Mouse (Mus musculus) hindbrain, embryonic 10.5 days (tissue): ENCODE data around the gene Tnfrsf18. TPM values are rescaled to one million over a fixed set of nuclear protein-coding genes. Genes with fewer than 3 reads are reported as not detected.

ENCODE experiments used
- DNase-seq: peaks from one replicate; pipeline ENCODE4 v3.0.0-alpha.2; 2017; ENCODE audit warnings: low spot score
- H3K27ac ChIP-seq: fragments of 300-500 bp; sonication (generic); 2 replicates; pipeline ENCODE4 v1.5.1; 2016; ENCODE audit warnings: mild to moderate bottlenecking, moderate library complexity
- H3K27me3 ChIP-seq: fragments of 300-500 bp; sonication (generic); 2 replicates; pipeline ENCODE4 v1.6.1; 2016; ENCODE audit warnings: mild to moderate bottlenecking; ENCODE audit not compliant: poor library complexity, insufficient read depth, severe bottlenecking
- H3K36me3 ChIP-seq: fragments of 300-500 bp; sonication (generic); 2 replicates; pipeline ENCODE4 v1.6.1; 2016; ENCODE audit warnings: mild to moderate bottlenecking, moderate library complexity
- H3K4me1 ChIP-seq: fragments of 300-500 bp; sonication (generic); replicated peaks from 2 replicates; pipeline ENCODE4 v1.6.1; 2016; ENCODE audit warnings: mild to moderate bottlenecking
- H3K4me3 ChIP-seq: fragments of 300-500 bp; sonication (generic); 2 replicates; pipeline ENCODE4 v1.5.1; 2016; ENCODE audit warnings: mild to moderate bottlenecking, moderate library complexity
- H3K9me3 ChIP-seq: fragments of 300-500 bp; sonication (generic); 2 replicates; pipeline ENCODE4 v1.6.1; 2016; ENCODE audit warnings: mild to moderate bottlenecking, moderate library complexity
- WGBS: fragments of 180-500 bp; shearing (Covaris S2); methylation state at CpG from one replicate; pipeline ENCODE4 v1.1.7; 2016; 5-methylcytosine and 5-hydroxymethylcytosine counted together
- polyA plus RNA-seq: library from polyadenylated mRNA; unstranded; fragments of >200 nt; fragmentation: Nextera tagmentation; extraction: Ambion mirVana; gene quantifications from 2 replicates; pipeline ENCODE4 v1.2.1, GENCODE M21; 2016

Tnfrsf18 gene
- 1.3 and 1.4 TPM in 2 replicates for polyA plus RNA-seq

DNA sequence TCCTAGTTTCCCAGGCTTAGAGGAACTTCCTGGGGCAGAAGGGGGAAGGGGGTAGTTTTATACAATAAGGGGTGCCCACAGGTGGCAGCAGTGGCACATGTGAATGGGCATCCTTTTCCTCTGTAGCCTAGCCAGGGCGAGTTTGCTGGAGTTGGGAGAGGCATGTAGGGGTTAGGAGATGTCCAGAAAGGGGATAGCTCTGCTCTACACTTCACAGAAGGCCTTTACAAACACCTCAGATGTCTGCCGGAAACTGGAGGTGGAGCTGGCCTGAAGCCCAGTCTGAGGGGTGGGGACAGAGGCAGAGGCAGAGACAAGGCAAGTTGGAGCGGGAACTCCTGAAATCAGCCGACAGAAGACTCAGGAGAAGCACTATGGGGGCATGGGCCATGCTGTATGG lies at the start of gene Tnfrsf18:
Tnfrsf18 (plus strand) TSS at position 152 of the 400 bp plus-strand sequence.
- H3K9me3 ChIP-seq, result no peaks in the 10 kb centered on the region
- H3K4me1 ChIP-seq, result peaks cover 11% of the 10 kb centered on the region
- H3K4me3 ChIP-seq, result no peak within 1 kb of the TSS
- no peak for DNase-seq
- 74% methylated on average over 4 of the region's 4 CpGs for WGBS
- no peak within 1 kb of the TSS for H3K27ac ChIP-seq
- H3K27me3 ChIP-seq, result no peaks in the 10 kb centered on the region
- H3K36me3 ChIP-seq, result peaks cover 55% of the 10 kb centered on the region

DNA sequence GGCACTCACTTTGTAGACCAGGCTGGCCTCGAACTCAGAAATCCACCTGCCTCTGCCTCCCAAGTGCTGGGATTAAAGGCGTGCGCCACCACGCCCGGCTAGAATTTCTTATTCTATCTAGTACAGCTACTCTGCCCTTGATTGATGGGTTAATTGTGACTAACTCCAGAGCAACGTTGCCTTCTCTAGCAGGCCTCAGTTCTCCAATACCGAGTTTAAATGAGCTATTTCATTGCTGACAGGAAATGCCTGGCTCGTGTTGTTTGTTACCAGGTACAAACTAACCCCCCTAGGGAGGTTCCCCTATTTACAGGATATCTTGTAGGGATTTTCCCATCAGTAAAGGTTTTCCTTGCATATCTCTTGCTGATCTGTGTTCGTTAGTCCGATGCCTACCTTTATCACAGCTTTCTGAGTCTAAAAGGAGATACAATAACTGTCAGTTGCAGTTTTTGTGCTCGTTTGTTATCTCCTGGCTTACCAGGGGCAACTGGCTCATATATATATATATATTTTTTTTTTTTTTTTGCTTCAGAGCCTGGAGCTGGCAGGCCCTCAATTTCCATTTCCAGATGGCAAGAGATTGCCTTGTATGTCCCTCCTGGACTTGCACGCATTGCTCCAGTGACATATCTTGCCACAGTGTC lies 44.4 kb upstream of the Tnfrsf18 start:
- Histone ChIP-seq H3K36me3 (no peaks in the 10 kb centered on the region), H3K4me1 (peaks cover 9% of the 10 kb centered on the region), H3K9me3 (peaks cover 11% of the 10 kb centered on the region), H3K27me3 (no peaks in the 10 kb centered on the region), H3K4me3 (no peak overlapping the region), H3K27ac (no peak overlapping the region)
- 81% methylated on average over 12 of the region's 12 CpGs for WGBS
- no peak for DNase-seq

DNA sequence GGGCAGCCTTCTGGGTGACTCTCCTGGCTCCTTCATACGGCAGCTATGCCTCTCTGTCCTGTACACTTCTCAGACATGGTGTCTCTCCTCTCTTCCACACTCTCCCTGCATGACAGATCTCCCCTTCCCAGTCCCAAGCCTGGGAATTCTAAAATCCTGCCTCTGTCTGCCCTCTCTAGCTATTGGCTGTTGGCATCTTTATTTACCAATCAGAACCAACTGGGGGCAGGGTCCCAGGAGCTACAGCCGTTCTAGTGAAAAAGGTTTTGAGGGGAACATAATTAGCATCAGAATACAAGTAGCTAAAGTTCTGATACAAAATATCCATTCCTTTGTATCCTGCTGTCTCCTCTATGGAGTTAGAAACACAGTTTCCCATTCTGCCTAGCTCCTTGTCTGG lies 42.2 kb upstream of the Tnfrsf18 start:
- no peak for DNase-seq
- no peak overlapping the region for H3K27ac ChIP-seq
- 17% methylated on average over 2 of the region's 2 CpGs for WGBS

DNA sequence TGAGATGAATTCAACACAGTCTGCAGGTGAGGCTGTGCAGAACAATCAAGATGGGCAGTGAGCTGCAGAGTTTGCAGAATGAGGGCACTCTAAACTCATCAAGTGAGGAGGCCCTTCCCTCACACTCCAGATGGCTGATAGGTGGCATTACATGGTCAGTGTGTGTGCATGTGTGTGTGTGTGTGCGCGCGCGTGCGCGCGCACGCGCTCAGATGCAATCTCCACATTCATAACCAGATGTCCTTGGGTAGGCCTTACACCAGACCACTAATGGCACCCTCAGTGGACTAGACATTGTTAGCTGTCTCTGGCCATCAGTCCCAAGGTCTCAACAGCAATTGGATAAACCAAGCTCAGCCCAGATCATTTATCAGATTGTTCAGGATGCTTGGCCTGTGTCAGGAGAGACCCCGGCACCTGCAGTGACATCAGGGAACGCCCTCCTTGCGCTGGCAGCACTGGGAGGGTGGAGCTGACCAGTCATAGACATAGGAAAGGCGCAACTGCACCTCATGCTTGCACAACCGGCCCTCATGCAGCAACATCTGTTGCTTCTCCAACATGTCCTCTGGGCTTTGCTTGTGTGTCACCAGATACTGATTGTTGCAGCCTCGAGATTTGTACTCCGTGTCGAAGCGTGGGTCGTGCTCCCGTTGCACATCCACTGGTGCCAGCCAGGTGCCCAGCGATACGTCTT lies 34.6 kb upstream of the Tnfrsf18 start:
- Histone ChIP-seq H3K9me3 (no peaks in the 10 kb centered on the region), H3K36me3 (peaks cover 25% of the 10 kb centered on the region), H3K27ac (peak overlapping the region; percentile 97), H3K4me1 (peaks cover 36% of the 10 kb centered on the region), H3K4me3 (peak overlapping the region; percentile 91), H3K27me3 (no peaks in the 10 kb centered on the region)
- peak; percentile 10 for DNase-seq
- WGBS, result 85% methylated on average over 22 of the region's 22 CpGs

More for the DNA sequence above, 42.2 kb upstream of the Tnfrsf18 start:
- no peaks in the 10 kb centered on the region; the same call in 1 of the 2 replicates for H3K36me3 ChIP-seq
- no peaks in the 10 kb centered on the region for H3K27me3 ChIP-seq
- H3K4me1 ChIP-seq, result peaks cover 9% of the 10 kb centered on the region
- no peaks in the 10 kb centered on the region for H3K9me3 ChIP-seq
- no peak overlapping the region for H3K4me3 ChIP-seq

DNA sequence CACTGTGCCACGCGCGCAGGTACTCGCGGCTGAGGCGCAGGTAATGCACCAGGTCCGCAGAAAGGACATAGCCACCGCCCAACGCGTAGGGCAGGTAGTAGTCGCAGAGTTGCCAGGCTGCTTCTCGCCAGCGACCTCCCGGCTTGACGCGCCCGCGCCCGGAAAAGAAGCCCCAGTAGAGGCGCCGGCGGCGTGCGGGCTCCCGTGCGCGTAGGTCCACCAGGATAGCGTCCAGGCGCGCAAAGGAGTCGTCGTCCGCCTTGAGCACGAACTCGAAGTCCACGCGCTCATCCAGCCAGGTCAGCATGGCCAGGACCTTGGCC lies 34.1 kb upstream of the Tnfrsf18 start:
- DNase-seq, result no peak
- WGBS, result 26% methylated on average over 37 of the region's 37 CpGs
- Histone ChIP-seq H3K4me1 (peaks cover 36% of the 10 kb centered on the region), H3K9me3 (no peaks in the 10 kb centered on the region), H3K4me3 (peak overlapping the region; percentile 91), H3K27me3 (no peaks in the 10 kb centered on the region), H3K36me3 (peaks cover 30% of the 10 kb centered on the region), H3K27ac (peak overlapping the region; percentile 97)

DNA sequence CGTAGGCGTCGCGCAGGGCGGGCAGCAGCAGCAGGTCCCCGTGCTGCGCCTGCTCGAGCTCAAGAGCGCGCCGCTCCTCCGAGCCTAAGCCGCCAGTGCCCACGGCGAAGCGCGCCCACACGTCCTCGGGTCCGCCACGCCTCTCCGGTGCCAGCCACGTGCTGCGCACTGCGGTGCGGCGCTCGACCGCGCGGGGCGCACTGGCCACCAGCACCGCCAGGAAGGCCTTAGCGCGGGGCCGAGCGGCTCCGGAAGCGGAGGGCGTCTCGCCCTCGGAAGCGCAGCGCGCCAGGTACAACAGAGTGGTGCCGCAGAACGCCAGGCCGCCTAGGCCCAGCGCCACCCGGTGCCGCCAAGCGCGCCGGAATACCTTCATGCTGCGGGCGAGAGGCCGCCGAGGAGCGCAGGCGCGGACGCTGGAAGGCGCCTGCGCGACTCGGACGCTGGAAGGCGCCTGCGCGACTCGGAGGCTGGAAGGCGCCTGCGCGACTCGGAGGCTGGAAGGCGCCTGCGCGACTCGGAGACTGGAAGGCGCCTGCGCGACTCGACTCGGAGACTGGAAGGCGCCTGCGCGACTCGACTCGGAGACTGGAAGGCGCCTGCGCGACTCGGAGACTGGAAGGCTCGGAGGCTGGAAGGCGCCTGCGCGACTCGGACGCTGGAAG lies 33.6 kb upstream of the Tnfrsf18 start, which contains the start of the genes B3galt6 and Sdf4:
B3galt6 (minus strand) TSS at position 409 of the 665 bp plus-strand sequence.
Sdf4 (plus strand) TSS at position 632 of the 665 bp plus-strand sequence.
- under 1% methylated on average over 99 of the region's 99 CpGs for WGBS
- H3K4me1 ChIP-seq, result peaks cover 36% of the 10 kb centered on the region
- no peaks in the 10 kb centered on the region for H3K27me3 ChIP-seq
- H3K4me3 ChIP-seq, result peak within 1 kb of the TSS; percentile 91
- H3K27ac ChIP-seq, result peak within 1 kb of the TSS; percentile 97
- H3K9me3 ChIP-seq, result no peaks in the 10 kb centered on the region
- H3K36me3 ChIP-seq, result peaks cover 35% of the 10 kb centered on the region
- DNase-seq, result peak; percentile 87

DNA sequence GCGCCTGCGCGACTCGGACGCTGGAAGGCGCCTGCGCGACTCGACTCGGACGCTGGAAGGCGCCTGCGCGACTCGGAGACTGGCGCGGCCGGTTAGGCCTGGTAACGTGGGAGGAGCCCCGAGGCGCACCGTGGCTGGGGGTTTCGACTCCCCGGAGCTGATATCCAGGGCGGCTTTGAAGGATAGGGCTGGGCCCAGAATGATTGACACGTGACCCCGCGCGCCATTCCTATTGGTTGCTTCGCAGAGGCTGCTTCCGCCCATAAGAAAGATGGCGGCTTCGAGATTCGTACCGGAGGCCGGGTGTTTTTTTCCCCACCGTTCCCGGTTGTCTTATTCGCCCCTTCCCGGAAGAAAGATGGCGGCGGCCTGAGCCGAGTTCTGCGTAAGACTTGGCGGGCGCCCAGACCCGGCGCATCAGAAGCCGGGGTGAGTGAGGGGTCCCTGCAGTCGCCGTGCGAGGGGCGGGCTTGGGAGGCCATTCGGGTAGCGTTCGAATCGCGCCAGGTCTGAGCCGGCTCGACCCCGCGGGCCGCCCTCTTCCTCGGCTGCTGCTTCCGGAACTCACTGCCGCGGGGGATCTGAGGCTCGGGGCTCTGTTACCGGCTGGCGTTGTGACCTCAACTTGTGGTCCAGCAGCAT lies 32.9 kb upstream of the Tnfrsf18 start:
- peaks cover 41% of the 10 kb centered on the region for H3K36me3 ChIP-seq
- peaks cover 36% of the 10 kb centered on the region for H3K4me1 ChIP-seq
- DNase-seq, result peak; percentile 96
- WGBS, result under 1% methylated on average over 70 of the region's 70 CpGs
- H3K27ac ChIP-seq, result peak overlapping the region; percentile 97
- H3K9me3 ChIP-seq, result no peaks in the 10 kb centered on the region
- peak overlapping the region; percentile 91 for H3K4me3 ChIP-seq
- H3K27me3 ChIP-seq, result no peaks in the 10 kb centered on the region

DNA sequence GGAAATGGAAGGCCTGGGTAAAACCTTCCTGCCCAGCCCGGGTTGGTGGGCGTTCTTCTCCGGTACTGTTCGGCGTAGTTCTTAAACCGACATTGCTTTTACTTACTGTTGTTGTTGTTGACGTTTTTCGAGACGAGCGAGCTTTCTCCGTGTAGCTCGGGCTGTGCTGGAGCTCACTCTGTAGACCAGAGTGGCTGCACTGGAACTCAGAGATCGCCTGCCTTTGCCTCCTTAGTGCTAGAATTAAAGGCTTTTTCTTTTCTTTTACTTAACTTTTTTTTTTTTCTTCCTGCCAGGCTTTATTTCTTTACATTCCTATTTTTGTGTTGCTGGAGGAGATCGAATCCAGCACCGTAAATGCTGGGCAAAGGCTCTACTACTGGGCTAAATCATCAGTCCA lies 32.4 kb upstream of the Tnfrsf18 start:
- H3K4me3 ChIP-seq, result peak overlapping the region; percentile 91
- 5% methylated on average over 15 of the region's 15 CpGs for WGBS
- peaks cover 36% of the 10 kb centered on the region for H3K4me1 ChIP-seq
- H3K27ac ChIP-seq, result peak overlapping the region; percentile 97
- DNase-seq, result no peak
- peaks cover 47% of the 10 kb centered on the region for H3K36me3 ChIP-seq
- no peaks in the 10 kb centered on the region for H3K27me3 ChIP-seq
- H3K9me3 ChIP-seq, result no peaks in the 10 kb centered on the region

DNA sequence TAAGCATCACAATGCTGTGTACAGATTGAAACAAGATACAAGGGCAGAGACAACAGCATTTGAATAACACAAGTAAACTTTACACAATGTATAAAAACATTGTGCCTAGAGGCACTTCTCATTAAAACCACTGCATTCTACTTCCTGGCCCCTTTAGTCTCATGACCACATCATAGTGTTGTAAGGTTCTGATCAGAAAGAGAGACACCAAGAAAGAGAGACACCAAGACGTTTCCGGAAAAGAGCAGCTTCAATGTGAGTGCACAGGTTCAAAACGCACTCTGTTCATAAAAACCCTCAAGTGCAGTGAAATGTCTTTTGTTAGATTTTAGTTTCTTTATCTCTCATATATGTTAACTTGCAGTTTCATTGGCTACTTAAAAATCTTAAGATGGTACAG lies 21.9 kb upstream of the Tnfrsf18 start:
- no peak overlapping the region for H3K27ac ChIP-seq
- no peaks in the 10 kb centered on the region for H3K9me3 ChIP-seq
- H3K27me3 ChIP-seq, result no peaks in the 10 kb centered on the region
- 93% methylated on average over 3 of the region's 3 CpGs for WGBS
- peaks cover 94% of the 10 kb centered on the region for H3K36me3 ChIP-seq
- no peak overlapping the region for H3K4me3 ChIP-seq
- DNase-seq, result no peak
- no peaks in the 10 kb centered on the region for H3K4me1 ChIP-seq

DNA sequence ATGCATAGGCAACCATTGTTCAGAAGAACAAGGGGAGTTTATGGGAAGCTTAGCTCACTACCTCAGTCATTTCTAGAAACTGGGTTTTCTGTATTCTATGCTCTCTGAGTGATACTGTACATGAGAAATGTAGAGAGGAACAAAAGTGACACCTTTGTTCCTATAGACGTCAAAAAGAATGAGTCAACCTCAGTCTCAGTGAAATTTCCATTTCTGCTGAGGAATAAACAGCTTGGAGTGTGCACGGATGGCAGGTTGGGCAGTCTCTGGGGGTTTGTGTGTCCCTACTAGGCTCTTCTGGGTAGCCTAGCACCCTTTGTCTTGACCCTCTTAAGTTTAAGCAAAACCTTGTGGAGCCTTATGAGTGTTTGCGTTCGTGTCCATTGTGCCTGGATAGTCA lies 17.6 kb upstream of the Tnfrsf18 start:
- DNase-seq, result no peak
- Histone ChIP-seq H3K27me3 (no peaks in the 10 kb centered on the region), H3K4me3 (no peak overlapping the region), H3K27ac (no peak overlapping the region), H3K36me3 (peaks cover 98% of the 10 kb centered on the region), H3K4me1 (no peaks in the 10 kb centered on the region), H3K9me3 (no peaks in the 10 kb centered on the region)
- 94% methylated on average over 4 of the region's 4 CpGs for WGBS

DNA sequence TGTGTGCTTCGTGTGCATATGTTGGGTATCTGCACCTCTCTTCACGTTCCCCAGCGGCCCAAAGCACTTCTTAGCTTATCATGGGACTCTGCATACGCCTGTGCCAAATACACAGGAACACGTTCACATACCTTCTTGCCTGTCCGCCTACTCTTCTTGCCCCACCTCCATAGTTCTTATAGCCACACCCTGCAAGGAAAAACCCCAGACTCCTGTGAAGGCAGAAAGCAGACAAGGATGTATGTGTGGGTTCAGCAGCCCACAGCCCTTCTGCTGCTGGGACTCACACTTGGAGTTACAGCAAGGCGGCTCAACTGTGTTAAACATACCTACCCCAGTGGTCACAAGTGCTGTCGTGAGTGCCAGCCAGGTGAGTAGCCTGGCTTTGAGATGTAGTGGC lies 12.3 kb upstream of the Tnfrsf18 start, which contains the start of gene Tnfrsf4:
Tnfrsf4 (plus strand) TSS at position 207 of the 400 bp plus-strand sequence.
- H3K36me3 ChIP-seq, result peaks cover 81% of the 10 kb centered on the region
- no peaks in the 10 kb centered on the region for H3K27me3 ChIP-seq
- H3K27ac ChIP-seq, result no peak within 1 kb of the TSS
- H3K4me3 ChIP-seq, result no peak within 1 kb of the TSS
- no peaks in the 10 kb centered on the region for H3K9me3 ChIP-seq
- WGBS, result 86% methylated on average over 8 of the region's 8 CpGs
- DNase-seq, result no peak
- no peaks in the 10 kb centered on the region for H3K4me1 ChIP-seq

DNA sequence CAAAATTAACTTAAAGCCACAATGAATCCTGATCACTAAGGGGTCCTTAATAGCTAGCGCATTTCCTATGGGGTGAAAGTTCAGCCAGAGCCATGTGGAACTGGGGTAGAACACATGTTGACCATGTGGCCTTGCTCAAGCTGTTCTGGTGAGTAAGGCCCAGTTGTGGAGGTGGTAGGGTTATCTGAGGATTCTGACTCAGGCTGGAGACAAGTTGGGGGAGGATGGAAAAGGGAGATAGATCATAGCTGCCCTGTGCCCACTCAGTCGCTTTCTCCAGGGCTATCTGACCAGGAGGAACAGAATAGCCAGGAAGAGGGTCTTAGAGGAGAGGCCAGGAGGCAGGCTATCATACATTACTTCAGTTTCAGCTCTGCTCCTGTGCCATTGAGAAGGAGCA lies 11.5 kb upstream of the Tnfrsf18 start:
- 89% methylated on average over 2 of the region's 2 CpGs for WGBS
- Histone ChIP-seq H3K27me3 (no peaks in the 10 kb centered on the region), H3K4me3 (no peak overlapping the region), H3K27ac (no peak overlapping the region), H3K9me3 (no peaks in the 10 kb centered on the region), H3K36me3 (peaks cover 73% of the 10 kb centered on the region), H3K4me1 (no peaks in the 10 kb centered on the region)
- no peak for DNase-seq
